Mouse (Mus musculus) forebrain, embryonic 13.5 days (tissue): ENCODE data around the gene Agmat. TPM values are rescaled to one million over a fixed set of nuclear protein-coding genes. Genes with fewer than 3 reads are reported as not detected.
"Not testable (repeated sequence)": the region's sequence is repeated elsewhere in the genome, so short reads cannot be mapped to it uniquely, and the experiment has no call there.

ENCODE experiments used
- ATAC-seq: fragments of 200-750 bp; cut with Nextera tagmentation; 2 replicates; pipeline ENCODE4 v1.8.0; 2017
- H3K27ac ChIP-seq: fragments of 300-500 bp; sonication (generic); 2 replicates; pipeline ENCODE4 v1.5.1; 2015; ENCODE audit warnings: inconsistent platforms, mild to moderate bottlenecking, moderate library complexity
- H3K27me3 ChIP-seq: fragments of 300-500 bp; sonication (generic); 2 replicates; pipeline ENCODE4 v1.6.1; 2015; ENCODE audit warnings: mild to moderate bottlenecking, inconsistent platforms
- H3K36me3 ChIP-seq: fragments of 300-500 bp; sonication (generic); 2 replicates; pipeline ENCODE4 v1.6.1; 2015; ENCODE audit warnings: mild to moderate bottlenecking, inconsistent platforms; ENCODE audit not compliant: poor library complexity, severe bottlenecking
- H3K4me1 ChIP-seq: fragments of 300-500 bp; sonication (generic); 2 replicates; pipeline ENCODE4 v1.6.1; 2015; ENCODE audit warnings: inconsistent platforms
- H3K4me2 ChIP-seq: fragments of 300-500 bp; sonication (generic); 2 replicates; pipeline ENCODE4 v1.6.1; 2015; ENCODE audit warnings: inconsistent platforms, mild to moderate bottlenecking, moderate library complexity
- H3K4me3 ChIP-seq: fragments of 300-500 bp; sonication (generic); 2 replicates; pipeline ENCODE4 v1.5.1; 2015; ENCODE audit warnings: mild to moderate bottlenecking, inconsistent platforms
- H3K9ac ChIP-seq: fragments of 300-500 bp; sonication (generic); 2 replicates; pipeline ENCODE4 v1.6.1; 2015; ENCODE audit warnings: mild to moderate bottlenecking, inconsistent platforms
- H3K9me3 ChIP-seq: fragments of 300-500 bp; sonication (generic); replicated peaks from 2 replicates; pipeline ENCODE4 v1.6.1; 2016; ENCODE audit warnings: inconsistent platforms
- WGBS: fragments of 180-500 bp; shearing (Covaris S2); methylation state at CpG from one replicate; pipeline ENCODE4 v1.1.7; 2015; 5-methylcytosine and 5-hydroxymethylcytosine counted together
- polyA plus RNA-seq: library from polyadenylated mRNA; unstranded; fragments of >200 nt; fragmentation: Nextera tagmentation; extraction: Ambion mirVana; gene quantifications from 2 replicates; pipeline ENCODE4 v1.2.1, GENCODE M21; 2015

The Agmat gene
- polyA plus RNA-seq, 1 experiment from 2014 or later, result not detected

DNA sequence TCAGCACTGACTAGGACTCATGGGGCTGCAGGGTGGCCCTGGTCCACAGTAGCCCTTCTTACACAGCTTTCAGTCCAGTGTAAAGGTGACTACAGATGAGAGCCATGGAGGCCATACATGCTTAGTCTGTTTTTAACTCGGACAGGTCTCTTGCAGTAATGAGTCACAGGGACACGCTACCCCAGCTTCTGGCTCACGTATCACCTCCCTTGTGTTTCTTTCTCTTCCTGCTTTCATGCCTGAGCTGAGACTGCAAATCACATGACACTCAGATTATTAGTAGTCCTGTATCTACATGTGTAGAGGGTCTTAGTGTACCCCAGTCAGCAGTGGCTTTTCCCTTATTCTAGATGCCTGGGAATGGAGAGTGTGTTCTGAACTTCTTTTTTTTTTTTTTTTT, 18.5 kb downstream of the Agmat start:
- peaks cover 87% of the 10 kb centered on the region for H3K36me3 ChIP-seq
- 94% methylated on average over 3 of the region's 3 CpGs for whole genome bisulfite sequencing
- ATAC-seq, result no peak
- H3K9me3 ChIP-seq, result no peaks in the 10 kb centered on the region
- H3K4me2 ChIP-seq, result no peak overlapping the region
- no peaks in the 10 kb centered on the region for H3K27me3 ChIP-seq
- no peak overlapping the region for H3K9ac ChIP-seq
- no peak overlapping the region for H3K4me3 ChIP-seq
- no peak overlapping the region for H3K27ac ChIP-seq
- peaks cover 22% of the 10 kb centered on the region for H3K4me1 ChIP-seq

GRCm38 (mm10) chr4:141766316-141766667, 19.8 kb downstream of the Agmat start:
- Histone ChIP-seq H3K9ac (no peak overlapping the region; the same call in 1 of the 2 replicates), H3K4me1 (peaks cover 22% of the 10 kb centered on the region), H3K4me3 (no peak overlapping the region), H3K9me3 (no peaks in the 10 kb centered on the region), H3K36me3 (peaks cover 95% of the 10 kb centered on the region), H3K4me2 (peak overlapping the region; percentile 30), H3K27ac (peak overlapping the region; percentile 81), H3K27me3 (no peaks in the 10 kb centered on the region)
- ATAC-seq, result peak; percentile 43
- WGBS, result 69% methylated on average over 8 of the region's 8 CpGs

DNA sequence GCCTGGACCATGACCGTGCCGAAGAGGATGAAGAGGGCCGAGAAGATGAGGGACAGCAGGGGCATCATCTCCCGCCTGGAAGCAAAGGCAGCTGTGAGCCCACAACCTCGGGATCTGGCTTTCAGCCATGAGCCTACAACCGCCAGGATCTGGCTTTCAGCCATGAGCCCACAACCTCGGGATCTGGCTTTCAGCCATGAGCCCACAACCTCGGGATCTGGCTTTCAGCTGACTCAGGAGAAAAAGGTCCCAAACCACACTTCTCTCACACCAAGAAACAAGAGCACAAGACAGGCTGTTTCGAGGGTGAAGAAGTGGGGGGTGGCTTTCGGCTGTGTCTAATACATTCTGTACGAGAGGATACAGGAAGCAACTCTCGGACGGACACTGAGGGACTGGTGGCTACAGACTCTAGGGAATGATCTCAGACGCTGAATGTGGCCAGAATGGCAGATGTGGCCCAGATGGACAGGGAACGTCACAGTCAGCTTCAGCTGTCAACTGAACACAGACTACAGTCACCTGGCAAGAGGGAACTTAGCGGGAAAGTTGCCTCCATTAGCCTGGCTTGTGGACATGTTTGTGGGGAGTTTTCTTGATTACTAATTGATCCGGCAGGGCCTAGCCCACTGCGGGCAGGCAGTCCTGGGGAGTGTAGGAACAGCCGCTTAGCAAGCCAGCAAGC, 20.3 kb downstream of the Agmat start:
- no peak overlapping the region; the same call in 1 of the 2 replicates for H3K9ac ChIP-seq
- H3K4me3 ChIP-seq, result no peak overlapping the region
- peak overlapping the region; percentile 30 for H3K4me2 ChIP-seq
- H3K27ac ChIP-seq, result peak overlapping the region; percentile 81
- peak; percentile 75 for ATAC-seq
- no peaks in the 10 kb centered on the region for H3K9me3 ChIP-seq
- H3K27me3 ChIP-seq, result no peaks in the 10 kb centered on the region
- H3K4me1 ChIP-seq, result peaks cover 22% of the 10 kb centered on the region
- H3K36me3 ChIP-seq, result peaks cover 95% of the 10 kb centered on the region
- WGBS, result 55% methylated on average over 19 of the region's 19 CpGs

- Histone ChIP-seq H3K4me2 (no peak overlapping the region), H3K9me3 (no peaks in the 10 kb centered on the region), H3K9ac (no peak overlapping the region), H3K4me3 (no peak overlapping the region), H3K4me1 (peaks cover 22% of the 10 kb centered on the region), H3K27ac (peak overlapping the region; percentile 81), H3K27me3 (no peaks in the 10 kb centered on the region), H3K36me3 (peaks cover 95% of the 10 kb centered on the region)
- peak; percentile 33; the same call in 1 of the 2 replicates for ATAC-seq
- 75% methylated on average over 19 of the region's 19 CpGs for WGBS
These were observed 21.0 kb downstream of the Agmat start for GRCm38 (mm10) chr4:141767353-141768036.

DNA sequence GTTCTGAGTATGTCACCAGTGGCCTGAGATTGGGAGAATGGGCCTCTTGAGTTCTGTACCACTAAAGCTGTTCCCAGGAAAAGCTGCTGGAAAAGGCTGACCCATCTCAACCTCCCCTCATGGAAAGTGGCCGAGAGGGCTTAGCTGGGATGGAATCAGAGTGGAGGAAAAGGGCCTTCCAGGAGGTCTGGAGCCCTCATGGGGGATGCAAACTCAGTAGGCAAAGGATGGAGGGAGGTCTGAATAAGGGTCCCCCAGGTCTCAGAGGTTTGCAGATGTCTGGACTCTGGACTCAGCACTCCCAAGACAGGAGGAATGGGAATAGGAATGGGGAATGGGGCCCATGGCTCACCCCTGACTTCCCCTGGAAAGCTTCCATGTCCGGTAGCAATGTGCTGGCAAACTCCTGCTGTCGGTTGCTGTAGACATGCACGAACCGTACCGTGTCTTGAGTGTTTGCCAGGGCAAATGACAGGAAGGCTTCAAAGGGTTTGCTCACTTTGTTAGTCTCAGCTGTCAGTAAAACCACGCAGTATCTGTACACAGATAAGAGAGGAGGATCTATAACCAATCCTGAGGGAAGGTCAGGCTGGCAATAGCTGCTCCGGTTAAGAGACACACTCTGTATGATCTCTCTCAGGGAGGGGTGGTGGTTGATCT, 23.2 kb downstream of the Agmat start:
- Histone ChIP-seq H3K9me3 (no peaks in the 10 kb centered on the region), H3K27ac (no peak overlapping the region), H3K36me3 (peaks cover 95% of the 10 kb centered on the region), H3K27me3 (no peaks in the 10 kb centered on the region), H3K4me2 (no peak overlapping the region), H3K4me3 (no peak overlapping the region), H3K4me1 (peaks cover 22% of the 10 kb centered on the region), H3K9ac (no peak overlapping the region)
- WGBS, result 91% methylated on average over 8 of the region's 8 CpGs
- no peak for ATAC-seq

DNA sequence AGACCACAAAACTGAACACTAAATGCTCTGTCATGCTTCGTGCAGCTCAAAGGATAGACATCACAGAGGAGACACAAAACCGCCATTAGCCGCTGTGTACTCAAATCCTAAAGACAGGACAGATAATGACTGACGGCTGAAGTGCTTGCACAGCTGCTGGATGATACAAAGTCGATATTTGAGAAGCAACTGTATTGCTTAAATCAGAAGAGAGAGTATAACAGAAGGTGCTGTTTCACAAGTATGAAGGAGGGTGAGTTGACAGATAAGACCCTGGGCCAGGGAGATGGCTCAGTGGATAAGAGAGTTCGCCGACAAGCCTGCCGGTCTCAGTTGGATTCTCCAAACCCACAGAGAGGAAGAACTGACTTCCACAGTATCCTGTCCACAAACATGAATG, 25.4 kb downstream of the Agmat start:
- whole genome bisulfite sequencing, result 94% methylated on average over 8 of the region's 8 CpGs
- Histone ChIP-seq H3K27ac (no peak overlapping the region), H3K4me2 (no peak overlapping the region), H3K27me3 (no peaks in the 10 kb centered on the region), H3K4me1 (peaks cover 12% of the 10 kb centered on the region), H3K9ac (no peak overlapping the region), H3K36me3 (peaks cover 98% of the 10 kb centered on the region), H3K4me3 (no peak overlapping the region), H3K9me3 (no peaks in the 10 kb centered on the region)
- no peak for ATAC-seq

DNA sequence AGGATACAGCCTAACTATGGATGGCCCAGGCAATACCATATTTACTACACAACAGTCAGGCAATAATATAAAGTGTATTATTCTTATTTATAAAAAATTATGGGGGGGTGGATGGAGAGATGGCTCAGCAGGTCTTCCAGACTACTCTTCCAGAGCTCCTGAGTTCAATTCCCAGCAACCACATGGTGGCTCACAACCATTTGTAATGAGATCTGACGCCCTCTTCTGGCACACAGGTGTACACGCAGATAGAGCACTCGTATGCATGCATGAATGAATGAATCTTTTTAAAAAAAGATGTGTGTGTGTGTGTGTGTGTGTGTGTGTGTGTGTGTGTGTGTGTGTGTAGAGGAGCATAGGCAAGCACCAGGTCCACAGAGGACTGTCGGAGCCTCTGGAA, 26.5 kb downstream of the Agmat start:
- H3K36me3 ChIP-seq, result peaks cover 93% of the 10 kb centered on the region
- 91% methylated on average over 4 of the region's 4 CpGs for WGBS

DNA sequence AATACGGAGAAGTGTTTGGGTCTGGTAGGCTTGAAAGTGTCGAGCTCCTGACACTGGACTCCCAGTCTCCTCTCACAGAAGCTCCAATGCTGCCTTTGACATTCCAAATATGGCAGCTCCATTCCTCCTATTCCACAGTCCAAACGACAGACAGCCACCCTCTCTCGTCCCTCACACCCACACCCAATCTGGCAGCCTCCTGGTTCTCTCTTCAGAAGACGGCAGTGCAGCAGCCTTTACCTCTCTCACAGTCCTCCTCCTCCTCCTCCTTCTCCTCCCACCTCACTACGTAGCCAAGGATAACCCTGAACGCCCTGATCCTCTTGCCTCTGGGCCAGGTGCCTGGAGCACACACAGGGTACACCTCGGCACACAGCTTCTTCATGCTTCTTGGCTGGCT, 33.4 kb downstream of the Agmat start:
- Histone ChIP-seq H3K36me3 (peaks cover 91% of the 10 kb centered on the region), H3K4me1 (no peaks in the 10 kb centered on the region), H3K4me2 (no peak overlapping the region), H3K9me3 (no peaks in the 10 kb centered on the region), H3K4me3 (no peak overlapping the region), H3K27ac (no peak overlapping the region), H3K9ac (no peak overlapping the region), H3K27me3 (no peaks in the 10 kb centered on the region)
- WGBS, result 93% methylated on average over 8 of the region's 8 CpGs
- no peak for ATAC-seq

More for the DNA sequence above, 26.5 kb downstream of the Agmat start:
- H3K27ac ChIP-seq, H3K4me3 ChIP-seq, H3K27me3 ChIP-seq, H3K9ac ChIP-seq, H3K4me1 ChIP-seq, H3K4me2 ChIP-seq, ATAC-seq, H3K9me3 ChIP-seq: not testable (repeated sequence)

GRCm38 (mm10) chr4:141781201-141781985, 34.9 kb downstream of the Agmat start:
- Histone ChIP-seq H3K4me1 (no peaks in the 10 kb centered on the region), H3K4me3 (no peak overlapping the region), H3K27me3 (no peaks in the 10 kb centered on the region), H3K9me3 (no peaks in the 10 kb centered on the region), H3K36me3 (peaks cover 92% of the 10 kb centered on the region), H3K4me2 (no peak overlapping the region), H3K9ac (no peak overlapping the region), H3K27ac (no peak overlapping the region)
- WGBS, result 95% methylated on average over 8 of the region's 8 CpGs
- ATAC-seq, result no peak

GRCm38 (mm10) chr4:141784835-141785234, 38.4 kb downstream of the Agmat start:
- Histone ChIP-seq H3K36me3 (peaks cover 74% of the 10 kb centered on the region), H3K27me3 (no peaks in the 10 kb centered on the region), H3K4me1 (peaks cover 6% of the 10 kb centered on the region), H3K9ac (no peak overlapping the region), H3K27ac (no peak overlapping the region), H3K4me3 (no peak overlapping the region), H3K4me2 (no peak overlapping the region), H3K9me3 (no peaks in the 10 kb centered on the region)
- 87% methylated on average over 5 of the region's 5 CpGs for WGBS
- ATAC-seq, result no peak

- Histone ChIP-seq H3K9me3 (no peaks in the 10 kb centered on the region), H3K36me3 (peaks cover 61% of the 10 kb centered on the region)
These were observed 39.7 kb downstream of the Agmat start for GRCm38 (mm10) chr4:141786141-141786540.

DNA sequence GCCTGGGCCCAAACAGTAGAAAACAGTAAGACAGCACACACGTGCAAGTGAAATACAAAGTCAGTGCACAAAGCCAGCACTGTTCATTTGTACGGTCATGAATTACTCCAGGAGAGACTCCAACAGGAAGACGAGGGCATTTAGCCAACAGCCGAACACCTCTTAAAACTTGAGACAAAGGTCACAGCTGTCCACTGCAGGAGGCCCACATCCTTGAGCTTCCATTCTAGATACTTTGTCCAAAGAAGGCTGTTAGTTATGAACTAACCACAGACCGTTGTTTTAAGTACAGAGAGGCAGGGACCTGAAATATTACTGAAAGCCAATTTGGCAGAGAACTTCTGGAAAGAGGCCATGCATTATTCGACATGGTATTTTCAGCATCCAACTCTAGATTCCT, 40.6 kb downstream of the Agmat start:
- WGBS, result 82% methylated on average over 6 of the region's 6 CpGs
- no peaks in the 10 kb centered on the region for H3K27me3 ChIP-seq
- no peak overlapping the region for H3K4me3 ChIP-seq
- no peaks in the 10 kb centered on the region for H3K9me3 ChIP-seq
- ATAC-seq, result no peak
- H3K4me2 ChIP-seq, result no peak overlapping the region
- H3K27ac ChIP-seq, result no peak overlapping the region
- H3K4me1 ChIP-seq, result peaks cover 9% of the 10 kb centered on the region
- no peak overlapping the region for H3K9ac ChIP-seq
- H3K36me3 ChIP-seq, result peaks cover 52% of the 10 kb centered on the region

More at GRCm38 (mm10) chr4:141786141-141786540, 39.7 kb downstream of the Agmat start:
- H3K9ac ChIP-seq, result no peak overlapping the region
- H3K27ac ChIP-seq, result no peak overlapping the region
- ATAC-seq, result no peak
- H3K4me2 ChIP-seq, result no peak overlapping the region
- H3K4me3 ChIP-seq, result no peak overlapping the region
- H3K27me3 ChIP-seq, result no peaks in the 10 kb centered on the region
- 93% methylated on average over 13 of the region's 13 CpGs for WGBS
- H3K4me1 ChIP-seq, result peaks cover 9% of the 10 kb centered on the region
